Mouse (Mus musculus) thymus, postnatal 14 days (tissue): Measurements from ENCODE around the gene Rbm4.

ENCODE experiments used
- DNase-seq: peaks from one replicate; pipeline ENCODE4 v3.0.0; 2021

Gene Rbm4

GRCm38 (mm10) chr19:4793831-4794422, at the start of gene Rbm4:
TSS of gene Rbm4 (minus strand) at chr19:4793901.
- peak; percentile 97 for DNase-seq

- no peak for DNase-seq
Measured at GRCm38 (mm10) chr19:4842611-4843010, 48.9 kb upstream of the Rbm4 start.

GRCm38 (mm10) chr19:4840848-4841247, 47.1 kb upstream of the Rbm4 start:
- DNase-seq = no peak

GRCm38 (mm10) chr19:4839149-4839548, 45.4 kb upstream of the Rbm4 start, which contains the start of the genes Ccs and Ccdc87:
TSS of gene Ccs (minus strand) at chr19:4839332.
TSS of gene Ccdc87 (plus strand) at chr19:4839366.
- DNase-seq = peak; percentile 95

- no peak for DNase-seq
Measured at GRCm38 (mm10) chr19:4838526-4839140, 44.9 kb upstream of the Rbm4 start.

GRCm38 (mm10) chr19:4837049-4837448, 43.3 kb upstream of the Rbm4 start:
- no peak for DNase-seq

- no peak for DNase-seq
Measured at GRCm38 (mm10) chr19:4836096-4836495, 42.4 kb upstream of the Rbm4 start.

- no peak for DNase-seq
Measured at GRCm38 (mm10) chr19:4833977-4834376, 40.3 kb upstream of the Rbm4 start.

GRCm38 (mm10) chr19:4829156-4829555, 35.5 kb upstream of the Rbm4 start:
- no peak for DNase-seq

GRCm38 (mm10) chr19:4828444-4829114, 34.9 kb upstream of the Rbm4 start:
- DNase-seq = no peak

- DNase-seq = no peak
Measured at GRCm38 (mm10) chr19:4820678-4821303, 27.1 kb upstream of the Rbm4 start.

GRCm38 (mm10) chr19:4817182-4817835, 23.6 kb upstream of the Rbm4 start:
- no peak for DNase-seq

- peak; percentile 52 for DNase-seq
Measured at GRCm38 (mm10) chr19:4813015-4813414, 19.3 kb upstream of the Rbm4 start.

GRCm38 (mm10) chr19:4812334-4812949, 18.7 kb upstream of the Rbm4 start:
- peak; percentile 26 for DNase-seq

GRCm38 (mm10) chr19:4811909-4812242, 18.2 kb upstream of the Rbm4 start:
- DNase-seq = no peak

- DNase-seq = peak; percentile 96
Measured at GRCm38 (mm10) chr19:4811063-4811908, 17.6 kb upstream of the Rbm4 start, which contains the start of the genes Gm21992 and Rbm14. TSS of gene Gm21992 (minus strand) at chr19:4811612. TSS of gene Rbm14 (minus strand) at chr19:4811634.

- no peak for DNase-seq
Measured at GRCm38 (mm10) chr19:4810746-4811062, 17.0 kb upstream of the Rbm4 start.

- DNase-seq = no peak
Measured at GRCm38 (mm10) chr19:4810309-4810708, 16.6 kb upstream of the Rbm4 start.

GRCm38 (mm10) chr19:4803283-4803682, 9.6 kb upstream of the Rbm4 start:
- no peak for DNase-seq

- DNase-seq = no peak
Measured at GRCm38 (mm10) chr19:4802691-4803091, 9.0 kb upstream of the Rbm4 start.

GRCm38 (mm10) chr19:4799083-4799482, 5.4 kb upstream of the Rbm4 start:
- DNase-seq = no peak

GRCm38 (mm10) chr19:4797846-4798245, 4.1 kb upstream of the Rbm4 start:
- DNase-seq = no peak
